Mouse (Mus musculus) MEL-GATA-1-ER (cell line): Measurements from ENCODE around the gene Hdac10.

Source experiments
- DNase-seq: peaks from one replicate; pipeline ENCODE4 v3.0.0-alpha.2; 2012; ENCODE audit warnings: low read depth; ENCODE audit errors: extremely low read depth

Hdac10 gene

GRCm38 (mm10) chr15:89128382-89129350 is at the start of gene Hdac10:
Gene Hdac10, minus strand, starts transcription at chr15:89128700.
- peak; percentile 71 for DNase-seq

GRCm38 (mm10) chr15:89177576-89178259 is 49.2 kb upstream of the Hdac10 start:
- DNase-seq, result no peak

DNA sequence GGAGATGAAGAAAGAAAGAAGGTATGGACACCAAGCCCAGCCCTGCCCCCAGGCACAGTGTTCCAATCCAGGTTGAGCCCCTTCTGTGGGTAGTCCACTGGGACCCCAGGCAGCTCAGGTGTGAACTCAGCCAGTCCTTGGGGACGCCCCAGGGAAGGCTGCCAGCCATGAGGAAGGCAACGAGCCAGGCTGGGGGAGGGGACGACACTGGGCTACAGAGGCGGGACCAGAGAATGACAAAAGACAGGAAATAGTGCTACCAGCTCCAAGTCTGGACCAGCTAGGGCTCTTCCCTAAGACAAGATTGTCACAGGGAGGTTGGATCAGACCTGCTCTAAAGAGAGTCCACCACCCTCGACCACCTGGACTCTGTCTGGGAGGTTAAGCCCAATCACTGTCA is 48.6 kb upstream of the Hdac10 start:
- DNase-seq, result no peak

DNA sequence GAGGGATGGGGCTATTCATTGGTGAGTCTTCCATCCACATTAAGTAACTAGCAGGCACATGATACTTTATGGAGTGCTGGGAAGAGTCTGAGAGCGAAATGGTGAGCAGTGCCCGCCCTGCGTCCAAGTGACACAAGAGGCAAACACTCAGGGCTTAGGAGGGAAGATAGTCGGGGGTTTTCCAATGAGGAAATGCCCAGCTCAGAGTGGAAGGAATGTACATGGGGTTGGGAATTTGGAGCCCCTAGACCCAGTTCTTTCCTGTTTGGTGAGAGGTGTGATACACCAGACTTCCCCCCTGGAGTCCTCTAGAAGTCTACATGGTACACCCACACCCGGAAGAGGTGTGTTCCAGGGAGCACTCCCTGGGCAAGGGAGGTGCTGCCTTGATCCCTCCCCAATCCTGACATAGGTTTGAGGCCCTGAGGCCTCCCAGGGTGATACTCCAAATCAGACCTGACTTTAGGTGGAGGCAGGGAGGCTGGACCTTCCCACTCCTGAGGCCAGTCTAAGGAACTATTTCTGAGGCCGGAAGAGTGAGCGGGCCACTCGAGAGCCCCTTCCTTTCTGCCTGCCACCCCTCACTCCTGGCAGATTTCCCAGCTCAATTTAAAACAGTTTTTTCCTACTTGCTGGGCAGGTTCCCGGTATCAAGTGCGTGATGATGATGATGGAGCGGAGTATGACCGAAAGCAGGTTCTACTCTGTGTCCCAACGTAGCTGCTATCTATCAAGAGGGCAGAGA is 47.1 kb upstream of the Hdac10 start:
- no peak for DNase-seq

GRCm38 (mm10) chr15:89174889-89175339 is 46.4 kb upstream of the Hdac10 start:
- DNase-seq, result no peak

DNA sequence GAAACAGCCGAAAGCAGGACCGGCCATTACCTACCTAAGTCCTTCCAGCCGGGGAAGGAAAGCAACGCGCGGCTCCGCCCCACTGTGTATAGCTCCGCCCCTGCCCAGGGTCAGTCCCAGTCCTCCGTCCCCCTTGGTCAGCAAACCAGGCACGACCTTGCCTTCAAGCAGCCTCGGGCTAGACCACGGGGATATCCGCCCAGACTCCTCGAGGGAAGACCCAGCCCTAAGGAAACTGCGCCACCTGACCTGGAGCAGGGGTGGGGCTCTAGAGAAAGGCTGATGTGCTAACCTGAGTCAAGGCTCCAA is 45.4 kb upstream of the Hdac10 start:
- DNase-seq, result no peak

DNA sequence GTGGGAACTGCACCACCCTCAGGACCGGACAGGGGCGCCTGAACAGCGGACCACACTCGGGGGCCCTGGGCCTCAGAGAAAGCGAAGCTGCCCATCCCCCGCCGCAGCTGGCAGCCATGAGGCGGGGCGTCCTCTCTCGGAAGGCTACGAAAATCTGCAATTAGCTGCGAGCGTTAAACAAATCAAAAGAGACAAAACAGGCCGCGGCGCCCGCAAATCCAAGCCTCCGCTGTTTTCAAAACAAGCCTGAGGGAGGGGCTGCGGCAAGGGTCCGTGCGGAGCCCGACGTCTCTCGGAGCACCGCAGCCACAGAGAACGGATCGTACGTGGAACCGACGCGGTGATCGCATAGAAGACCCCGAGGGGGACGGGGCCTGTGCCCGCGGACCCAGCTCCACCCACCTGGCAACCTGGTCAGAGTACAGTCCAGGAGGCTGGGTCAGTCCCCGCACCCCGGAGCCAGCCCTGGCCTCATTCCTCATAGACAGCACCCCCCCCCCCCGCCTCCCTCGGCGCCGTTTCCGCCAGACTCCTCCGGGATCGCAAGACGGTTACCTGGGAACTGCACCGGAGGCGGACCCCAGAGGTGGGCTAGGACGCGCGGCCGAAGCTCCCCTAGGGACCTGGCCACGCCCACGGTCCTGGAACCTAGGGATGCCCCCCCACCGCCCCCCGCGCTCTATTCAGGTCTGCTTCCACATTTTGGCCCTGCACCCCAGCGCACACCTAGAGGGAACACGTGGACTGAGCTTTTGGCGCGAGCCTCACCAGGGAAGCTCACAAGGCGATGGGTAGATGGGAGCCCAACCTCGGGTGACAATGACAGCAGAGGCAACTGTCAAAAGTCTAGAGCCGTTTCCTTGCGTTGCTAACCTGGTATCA is 44.8 kb upstream of the Hdac10 start:
- no peak for DNase-seq

GRCm38 (mm10) chr15:89172276-89172935 is 43.9 kb upstream of the Hdac10 start:
- no peak for DNase-seq

GRCm38 (mm10) chr15:89171526-89172051 is 43.1 kb upstream of the Hdac10 start:
- no peak for DNase-seq

DNA sequence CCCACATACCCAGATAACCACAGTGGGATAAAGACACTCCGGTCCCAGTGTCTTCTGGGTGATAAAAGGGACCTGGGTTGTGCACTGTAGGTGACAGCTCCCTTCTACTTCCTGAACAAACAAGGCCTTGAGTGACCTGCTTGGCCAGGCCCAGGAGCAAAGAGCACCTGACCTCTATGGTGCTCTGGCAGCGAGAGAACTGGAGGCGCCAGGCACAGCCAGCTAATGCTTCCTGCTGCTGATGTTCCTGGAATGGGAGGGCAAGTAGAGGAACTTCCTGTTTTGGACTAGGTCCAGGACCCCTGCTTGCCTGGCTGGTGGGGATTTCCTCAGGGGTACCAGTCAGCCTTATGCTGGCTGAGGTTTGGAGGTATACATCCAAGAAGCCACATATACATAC is 41.6 kb upstream of the Hdac10 start:
- DNase-seq, result no peak

- DNase-seq, result no peak
Measured at GRCm38 (mm10) chr15:89169431-89169830, 40.9 kb upstream of the Hdac10 start.

DNA sequence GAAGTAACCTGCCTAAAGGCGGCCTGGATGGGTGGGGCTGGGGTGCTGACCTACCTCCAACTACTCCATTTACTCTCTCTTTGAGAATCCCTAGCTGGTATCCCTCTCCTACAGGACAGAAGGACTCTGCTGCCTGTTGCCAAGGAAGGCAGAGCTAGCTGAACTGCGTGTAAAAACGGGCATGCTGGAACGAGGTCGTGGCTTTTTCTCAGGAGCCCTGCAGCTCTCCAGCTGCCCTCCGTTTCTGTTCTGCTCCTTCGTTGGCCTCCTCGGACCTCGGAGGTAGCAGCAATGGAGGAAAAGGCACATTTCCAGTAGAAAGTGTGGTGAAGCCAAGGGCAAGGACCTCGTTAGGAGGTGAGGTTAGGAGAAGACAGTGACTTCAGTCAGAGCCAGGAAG is 40.4 kb upstream of the Hdac10 start:
- DNase-seq, result no peak

- no peak for DNase-seq
Measured at GRCm38 (mm10) chr15:89165478-89165877, 37.0 kb upstream of the Hdac10 start.

DNA sequence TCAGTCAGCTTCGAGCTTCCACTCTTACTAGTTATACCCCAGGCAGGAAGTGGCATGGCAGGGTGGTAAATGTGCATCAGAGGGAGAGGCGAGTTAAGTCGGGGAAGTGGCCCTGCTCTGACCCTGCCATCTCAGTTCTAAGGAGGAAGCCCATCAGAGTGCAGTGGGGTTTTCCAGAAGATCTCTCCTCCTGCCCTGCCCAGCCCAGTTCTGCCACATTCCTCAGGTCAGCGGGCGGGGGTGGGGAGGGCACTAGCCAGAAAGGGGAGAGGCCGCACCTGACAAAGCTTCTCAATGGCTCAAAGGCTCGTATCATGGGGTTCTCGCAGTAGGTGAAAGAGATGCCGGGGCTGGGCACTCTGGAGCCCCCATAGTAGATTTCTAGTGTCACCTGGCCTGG is 32.9 kb upstream of the Hdac10 start:
- no peak for DNase-seq

DNA sequence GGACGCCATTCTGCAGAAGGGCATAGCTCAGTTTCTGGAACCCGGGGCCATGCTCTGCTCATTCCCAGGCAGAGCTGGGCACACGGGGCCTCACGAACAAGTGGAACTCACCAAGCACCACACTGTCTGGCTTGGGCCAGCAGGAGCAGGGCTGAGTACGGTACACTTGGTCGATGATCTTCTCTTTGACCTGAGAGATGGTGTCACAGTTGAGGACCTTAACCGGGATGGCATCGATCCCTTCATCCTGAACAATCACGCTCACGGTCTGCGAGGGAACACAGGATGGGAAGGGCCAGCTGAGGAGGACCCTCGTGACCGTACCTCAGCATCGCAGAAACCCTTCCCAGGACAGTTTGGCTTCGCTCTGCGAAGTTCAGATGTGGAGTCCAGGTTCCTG is 30.0 kb upstream of the Hdac10 start:
- no peak for DNase-seq

- DNase-seq, result peak; percentile 72
Measured at GRCm38 (mm10) chr15:89157954-89158353, 29.5 kb upstream of the Hdac10 start.

- DNase-seq, result no peak
Measured at GRCm38 (mm10) chr15:89152312-89152711, 23.8 kb upstream of the Hdac10 start.

DNA sequence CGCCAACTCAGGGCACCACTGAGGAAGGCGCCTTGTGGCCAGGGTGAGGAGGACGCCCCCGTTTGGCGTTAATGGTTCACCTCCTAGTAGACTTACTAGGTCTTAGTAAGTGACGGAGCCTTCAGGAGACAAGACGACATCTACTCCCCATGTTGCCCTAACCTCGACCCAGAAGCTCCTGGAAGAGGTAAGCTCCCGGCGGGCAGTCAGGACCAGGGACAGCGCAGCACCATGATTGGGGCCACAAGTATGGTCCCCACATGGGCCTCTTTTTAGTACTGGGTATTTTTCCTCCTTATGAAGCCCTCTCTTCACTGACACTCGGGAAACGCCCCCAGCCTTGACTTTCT is 21.5 kb upstream of the Hdac10 start:
- DNase-seq, result no peak

DNA sequence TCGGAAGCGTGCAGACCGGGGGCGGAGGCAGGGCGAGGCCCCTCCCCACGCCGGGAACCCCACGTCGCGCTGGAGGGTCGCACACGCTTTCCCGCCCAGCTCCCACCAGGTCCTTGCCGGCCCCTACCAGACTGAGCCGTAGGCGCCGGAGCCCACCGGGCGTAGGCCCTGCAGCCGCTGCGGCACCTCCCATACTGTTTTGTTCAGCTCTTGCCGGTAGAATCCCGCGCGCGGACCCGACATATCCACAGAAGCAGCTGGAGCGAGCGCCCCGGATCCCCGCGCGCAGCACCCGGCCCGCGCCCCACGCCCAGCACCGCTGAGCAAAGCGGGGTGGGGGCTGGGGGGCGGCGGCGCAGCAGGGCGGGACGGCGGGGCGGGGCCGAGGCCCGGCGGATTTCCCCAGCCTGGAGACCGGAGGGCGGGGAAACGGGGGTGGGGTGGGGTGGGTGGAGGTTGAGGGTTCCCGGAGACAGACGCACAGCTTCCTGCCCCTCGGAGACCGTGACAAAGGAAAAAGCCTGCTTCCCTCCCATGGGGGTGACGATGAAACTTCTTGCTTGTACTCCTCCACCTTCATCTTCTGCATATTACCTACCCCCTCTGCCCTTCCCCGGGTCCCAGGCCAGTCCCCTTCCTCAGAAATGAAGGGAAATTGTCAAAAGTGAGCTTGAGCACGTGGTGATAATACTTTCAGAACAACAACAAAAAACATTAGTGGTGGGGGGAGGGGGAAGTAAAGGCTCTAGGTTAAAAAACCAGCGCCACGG is 21.0 kb upstream of the Hdac10 start, which contains the start of gene Mapk11:
TSS of gene Mapk11 (minus strand) at position 358 of the 770 bp plus-strand sequence.
- DNase-seq, result no peak
